26 mouse cellular contexts compared by ENCODE assay signal in the genomic region with DNA sequence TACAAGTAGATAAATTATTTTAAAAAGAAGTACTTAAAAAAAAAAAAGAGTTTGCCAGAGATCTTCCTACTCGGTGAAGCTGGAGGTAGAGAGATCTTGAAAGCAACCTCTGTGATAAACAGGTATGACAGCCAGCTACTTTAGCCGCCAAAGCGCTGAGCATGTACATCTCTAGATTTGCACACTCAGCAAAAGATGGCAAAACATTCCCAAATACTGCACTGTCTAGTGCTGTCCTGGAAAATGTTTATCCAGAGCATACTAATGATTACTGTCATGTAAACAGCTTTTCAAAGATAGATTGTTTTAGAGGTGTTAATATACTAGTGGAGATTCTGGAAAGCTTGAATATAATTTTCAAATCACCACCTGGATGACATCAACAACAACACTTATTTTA.
DNase-seq lines count a peak whose midpoint lies in the region; ATAC-seq and TF ChIP-seq lines count a peak whose summit lies in the region.
"Had no signal": no experiment of that assay in that cellular context is flagged by ENCODE, and none has a peak within 500 bp of the region (broad histone marks: within the 10 kb centered on the region; RNA-seq: fewer than 3 reads in every experiment).

No protein-coding gene starts in this region.

- H3K27me3 ChIP-seq in kidney, adult 2 months (replicated peaks; ENCODE audit: control insufficient read depth, insufficient read depth, low read length) = no peaks in the 10 kb centered on the region
- no peaks in the 10 kb centered on the region for H3K27me3 ChIP-seq in kidney, embryonic 16.5 days (ENCODE audit: insufficient read depth, low read length)
- no peaks in the 10 kb centered on the region for H3K27me3 ChIP-seq in embryonic facial prominence, embryonic 14.5 days (replicated peaks; ENCODE audit: control insufficient read depth, insufficient read depth, low read length)
- no peaks in the 10 kb centered on the region for H3K27me3 ChIP-seq in limb, embryonic 14.5 days (ENCODE audit: control insufficient read depth, insufficient read depth, low read length)
- H3K27me3 ChIP-seq: forebrain, embryonic 13.5 days; heart, embryonic 13.5 days; hindbrain, embryonic 13.5 days; intestine, embryonic 15.5 days; Patski had no signal

- H3K36me3 ChIP-seq in kidney, adult 2 months (ENCODE audit: control insufficient read depth, insufficient read depth, low read length) = no peaks in the 10 kb centered on the region
- no peaks in the 10 kb centered on the region for H3K36me3 ChIP-seq in kidney, embryonic 16.5 days (ENCODE audit: insufficient read depth, low read length)
- H3K36me3 ChIP-seq in ES-E14 (ENCODE audit: control insufficient read depth, insufficient read depth, low read length, poor library complexity, severe bottlenecking) = no peaks in the 10 kb centered on the region; the same call in 1 of the 2 replicates
- H3K36me3 ChIP-seq in embryonic facial prominence, embryonic 14.5 days (ENCODE audit: control insufficient read depth, insufficient read depth, low read length) = no peaks in the 10 kb centered on the region
- no peaks in the 10 kb centered on the region for H3K36me3 ChIP-seq in limb, embryonic 14.5 days (ENCODE audit: control insufficient read depth, insufficient read depth, low read length)
- H3K36me3 ChIP-seq: forebrain, embryonic 10.5 days; heart, embryonic 10.5 days; heart, embryonic 13.5 days; hindbrain, embryonic 10.5 days; hindbrain, embryonic 13.5 days; intestine, embryonic 15.5 days had no signal

- WGBS in kidney, adult 2 months = 69% methylated on average over 3 of the region's 3 CpGs
- WGBS in kidney, embryonic 16.5 days = 90% methylated on average over 3 of the region's 3 CpGs
- 87% methylated on average over 3 of the region's 3 CpGs for WGBS in embryonic facial prominence, embryonic 14.5 days
- 92% methylated on average over 3 of the region's 3 CpGs for WGBS in limb, embryonic 14.5 days

- DNase-seq in kidney, adult 2 months = peak; percentile 7
- DNase-seq in ES-E14 (ENCODE audit: low read depth, low spot score) = no peak
- DNase-seq in embryonic facial prominence, embryonic 14.5 days (ENCODE audit: low spot score) = no peak
- DNase-seq in limb, embryonic 14.5 days (ENCODE audit: low spot score) = no peak
- DNase-seq in heart, adult 8-10 months (ENCODE audit: low spot score) = no peak
- DNase-seq in heart, postnatal 14 days = no peak
- no peak for DNase-seq in thymus, postnatal 36 days
- DNase-seq: adrenal gland, postnatal 14 days; cerebellum, adult 11 months; cerebellum, adult 2 months; cerebellum, adult 9-11 months; cerebellum, postnatal 25 days; heart, adult 18-20 months had no signal

- ATAC-seq in kidney, embryonic 16.5 days (ENCODE audit: low FRiP score, low TSS enrichment) = no peak
- ATAC-seq in embryonic facial prominence, embryonic 14.5 days (ENCODE audit: low read depth) = no peak
- no peak for ATAC-seq in limb, embryonic 14.5 days (ENCODE audit: low FRiP score, low read depth)
- ATAC-seq: CD4-positive, CD25-positive, alpha-beta regulatory T cell, adult 4 months; forebrain, embryonic 13.5 days; forebrain, embryonic 16.5 days; hindbrain, embryonic 16.5 days; intestine, embryonic 15.5 days; Patski had no signal

- no peak overlapping the region for H3K4me2 ChIP-seq in kidney, embryonic 16.5 days (replicated peaks; ENCODE audit: low read depth, low read length)
- H3K4me2 ChIP-seq in embryonic facial prominence, embryonic 14.5 days (ENCODE audit: low read depth, low read length) = no peak overlapping the region
- H3K4me2 ChIP-seq in limb, embryonic 14.5 days (replicated peaks; ENCODE audit: low read depth, low read length, severe bottlenecking) = no peak overlapping the region
- H3K4me2 ChIP-seq: forebrain, embryonic 13.5 days; heart, embryonic 13.5 days; hindbrain, embryonic 13.5 days; intestine, embryonic 15.5 days had no signal

- no peaks in the 10 kb centered on the region for H3K9me3 ChIP-seq in kidney, embryonic 16.5 days (ENCODE audit: low read length)
- no peaks in the 10 kb centered on the region for H3K9me3 ChIP-seq in ES-E14 (ENCODE audit: control insufficient read depth, insufficient read depth, low read depth, low read length)
- no peaks in the 10 kb centered on the region for H3K9me3 ChIP-seq in embryonic facial prominence, embryonic 14.5 days (ENCODE audit: control insufficient read depth, low read length)
- H3K9me3 ChIP-seq in limb, embryonic 14.5 days (ENCODE audit: control insufficient read depth, low read length) = no peaks in the 10 kb centered on the region
- H3K9me3 ChIP-seq: forebrain, embryonic 10.5 days; forebrain, embryonic 13.5 days; G1E; heart, embryonic 10.5 days; heart, embryonic 13.5 days; hindbrain, embryonic 10.5 days; hindbrain, embryonic 13.5 days; intestine, embryonic 15.5 days had no signal

- peaks cover 7% of the 10 kb centered on the region; the same call in 1 of the 2 replicates for H3K4me1 ChIP-seq in kidney, adult 2 months (ENCODE audit: control insufficient read depth, insufficient read depth, low read length)
- peaks cover 12% of the 10 kb centered on the region; the same call in 1 of the 2 replicates for H3K4me1 ChIP-seq in kidney, embryonic 16.5 days (ENCODE audit: insufficient read depth, low read length)
- H3K4me1 ChIP-seq in ES-E14 (ENCODE audit: control insufficient read depth in 2 of 2, insufficient read depth in 2 of 2, low read length in 2 of 2, poor library complexity in 1 of 2) = 0 out of 4 replicates have a peak, but pooled peaks cover 0 to 1% of the 10 kb centered on the region in 2 experiments
- peaks cover 51% of the 10 kb centered on the region for H3K4me1 ChIP-seq in embryonic facial prominence, embryonic 14.5 days (ENCODE audit: control insufficient read depth, insufficient read depth, low read length)
- H3K4me1 ChIP-seq in limb, embryonic 14.5 days (ENCODE audit: control insufficient read depth, insufficient read depth, low read length) = peaks cover 61% of the 10 kb centered on the region

- H3K9ac ChIP-seq in kidney, embryonic 16.5 days (replicated peaks; ENCODE audit: low read length) = no peak overlapping the region
- H3K9ac ChIP-seq in ES-E14 (ENCODE audit: insufficient read depth, low read depth, low read length, poor library complexity, severe bottlenecking) = no peak overlapping the region
- no peak overlapping the region for H3K9ac ChIP-seq in embryonic facial prominence, embryonic 14.5 days (ENCODE audit: low read depth, low read length)
- no peak overlapping the region for H3K9ac ChIP-seq in limb, embryonic 14.5 days (ENCODE audit: low read depth, low read length, severe bottlenecking)
- H3K9ac ChIP-seq: forebrain, embryonic 13.5 days; heart, embryonic 13.5 days; hindbrain, embryonic 13.5 days; intestine, embryonic 15.5 days had no signal

- in situ Hi-C loops in ES-E14 (cut with MboI; ENCODE audit: low sequenced_read_pairs in 2 of 2, unreplicated experiment in 2 of 2) = no loop called here

- H3K27ac ChIP-seq in kidney, adult 2 months (ENCODE audit: insufficient read depth, low read depth, low read length) = no peak overlapping the region
- H3K27ac ChIP-seq in kidney, embryonic 16.5 days (ENCODE audit: low read length) = no peak overlapping the region
- H3K27ac ChIP-seq in ES-E14 (ENCODE audit: insufficient read depth, low read depth, low read length, poor library complexity, severe bottlenecking) = no peak overlapping the region
- peak overlapping the region; percentile 78 for H3K27ac ChIP-seq in embryonic facial prominence, embryonic 14.5 days (replicated peaks; ENCODE audit: low read depth, low read length)
- peak overlapping the region; percentile 65; the same call in 1 of the 2 replicates for H3K27ac ChIP-seq in limb, embryonic 14.5 days (replicated peaks; ENCODE audit: low read depth, low read length)
- H3K27ac ChIP-seq: forebrain, embryonic 10.5 days; forebrain, embryonic 13.5 days; heart, embryonic 10.5 days; heart, embryonic 13.5 days; hindbrain, embryonic 10.5 days; hindbrain, embryonic 13.5 days; intestine, embryonic 15.5 days had no signal

- no peak for TF ChIP-seq CTCF in kidney, adult 2 months (conservative IDR thresholded peaks at IDR 0.05; ENCODE audit: insufficient read depth, insufficient read length, low read depth, low read length)

- H3K4me3 ChIP-seq in kidney, adult 2 months (ENCODE audit: insufficient read depth, low read depth, low read length) = no peak overlapping the region
- no peak overlapping the region for H3K4me3 ChIP-seq in kidney, embryonic 16.5 days (ENCODE audit: low read length)
- no peak overlapping the region for H3K4me3 ChIP-seq in ES-E14 (ENCODE audit: insufficient read depth in 1 of 2, low read depth in 1 of 2, low read length in 2 of 2, poor library complexity in 1 of 2, severe bottlenecking in 1 of 2)
- H3K4me3 ChIP-seq in embryonic facial prominence, embryonic 14.5 days (ENCODE audit: low read depth, low read length) = no peak overlapping the region
- no peak overlapping the region for H3K4me3 ChIP-seq in limb, embryonic 14.5 days (replicated peaks; ENCODE audit: low read length)
- H3K4me3 ChIP-seq: forebrain, embryonic 10.5 days; forebrain, embryonic 13.5 days; heart, embryonic 10.5 days; heart, embryonic 13.5 days; hindbrain, embryonic 10.5 days; hindbrain, embryonic 13.5 days; intestine, embryonic 15.5 days had no signal

- intact Hi-C loops in heart, postnatal 14 days (cut with DNase I) = no loop called here

- no peak for TF ChIP-seq POLR2A in kidney, adult 2 months (IDR thresholded peaks at IDR 0.05; ENCODE audit: low read depth, low read length)
- TF ChIP-seq POLR2A in limb, embryonic 14.5 days (IDR thresholded peaks at IDR 0.05; ENCODE audit: borderline replicate concordance, extremely low read depth, insufficient read depth, insufficient read length) = no peak

TF ChIP-seq in ES-E14, 5 proteins besides CTCF, POLR2A, EP300 and RAD21:
- TF ChIP-seq MAFK (IDR thresholded peaks at IDR 0.05; ENCODE audit: insufficient read depth, low read depth, low read length) (peak; percentile 88), ZC3H11A (IDR thresholded peaks at IDR 0.05; ENCODE audit: borderline replicate concordance, low read depth, low read length) (no peak)

Comparison
In these comparisons a context has a peak if more than half of its experiments do, and no peak if none do; other contexts are left out.
1. H3K27ac ChIP-seq: peak in embryonic facial prominence, embryonic 14.5 days (single experiment) and limb, embryonic 14.5 days (single experiment); none in kidney, adult 2 months (single experiment), kidney, embryonic 16.5 days (single experiment) and ES-E14 (single experiment).